Mouse (Mus musculus) erythroblast, embryonic 14.5 days (primary cell): ENCODE results near the gene Mmp24. TPM values are rescaled to one million over a fixed set of nuclear protein-coding genes. Genes with fewer than 3 reads are reported as not detected.
"Not testable (repeated sequence)": the region's sequence is repeated elsewhere in the genome, so short reads cannot be mapped to it uniquely, and the experiment has no call there.

ENCODE experiments used
- H3K27me3 ChIP-seq: 2 replicates; pipeline ENCODE4 v1.6.1; 2012; ENCODE audit warnings: inconsistent platforms; ENCODE audit not compliant: control insufficient read depth
- H3K36me3 ChIP-seq: 2 replicates; pipeline ENCODE4 v1.6.1; 2012; ENCODE audit warnings: mild to moderate bottlenecking, inconsistent platforms; ENCODE audit not compliant: control insufficient read depth
- H3K4me1 ChIP-seq: 2 replicates; pipeline ENCODE4 v1.6.1; 2012; ENCODE audit warnings: inconsistent platforms; ENCODE audit not compliant: control insufficient read depth
- H3K4me3 ChIP-seq: replicated peaks from 2 replicates; pipeline ENCODE3; 2012; ENCODE audit warnings: moderate library complexity, mild to moderate bottlenecking, inconsistent platforms
- H3K9me3 ChIP-seq: 2 replicates; pipeline ENCODE4 v1.6.1; 2012; ENCODE audit warnings: low read length, inconsistent platforms, mixed read lengths; ENCODE audit not compliant: control insufficient read depth
- GATA1 ChIP-seq: IDR thresholded peaks from 2 replicates; pipeline ENCODE4 v1.6.1; 2012; ENCODE audit warnings: low read length, inconsistent platforms, mixed read lengths
- TAL1 ChIP-seq: IDR thresholded peaks from 3 replicates; pipeline ENCODE4 v1.6.1; 2012; ENCODE audit warnings: low read length, inconsistent platforms, mixed read lengths
- polyA plus RNA-seq: library from polyadenylated mRNA; stranded (reverse); fragments of >175 nt; gene quantifications from 2 replicates; pipeline ENCODE4 v1.2.3, GENCODE M21; 2012

Mmp24 gene
- polyA plus RNA-seq, 1 experiment = 0.01 TPM

GRCm38 (mm10) chr2:155818596-155819391, 43.7 kb downstream of the Mmp24 start:
- Histone ChIP-seq H3K9me3 (no peaks in the 10 kb centered on the region), H3K4me1 (peaks cover 41% of the 10 kb centered on the region), H3K36me3 (peaks cover 45% of the 10 kb centered on the region), H3K27me3 (no peaks in the 10 kb centered on the region), H3K4me3 (peak overlapping the region; percentile 85)
- no peak for TF ChIP-seq TAL1
- TF ChIP-seq GATA1 = no peak

GRCm38 (mm10) chr2:155819392-155819448, 44.1 kb downstream of the Mmp24 start, which contains the start of gene BC029722:
Gene BC029722, minus strand, starts transcription at chr2:155819426.
- Histone ChIP-seq H3K9me3 (no peaks in the 10 kb centered on the region), H3K27me3 (no peaks in the 10 kb centered on the region), H3K4me3 (peak within 1 kb of the TSS; percentile 85), H3K36me3 (peaks cover 49% of the 10 kb centered on the region), H3K4me1 (peaks cover 42% of the 10 kb centered on the region)
- TF ChIP-seq TAL1 (no peak), GATA1 (no peak)

- peak overlapping the region; percentile 85 for H3K4me3 ChIP-seq
- no peaks in the 10 kb centered on the region for H3K9me3 ChIP-seq
- no peak for TF ChIP-seq TAL1
- TF ChIP-seq GATA1 = no peak
- H3K4me1 ChIP-seq = peaks cover 42% of the 10 kb centered on the region
- peaks cover 50% of the 10 kb centered on the region for H3K36me3 ChIP-seq
- no peaks in the 10 kb centered on the region for H3K27me3 ChIP-seq
Measured at GRCm38 (mm10) chr2:155819449-155820251, 44.5 kb downstream of the Mmp24 start.

GRCm38 (mm10) chr2:155820779-155821178, 45.6 kb downstream of the Mmp24 start:
- Histone ChIP-seq H3K4me3 (no peak overlapping the region), H3K27me3 (no peaks in the 10 kb centered on the region), H3K4me1 (peaks cover 50% of the 10 kb centered on the region), H3K9me3 (no peaks in the 10 kb centered on the region), H3K36me3 (peaks cover 50% of the 10 kb centered on the region)
- TF ChIP-seq GATA1 (no peak), TAL1 (no peak)

DNA sequence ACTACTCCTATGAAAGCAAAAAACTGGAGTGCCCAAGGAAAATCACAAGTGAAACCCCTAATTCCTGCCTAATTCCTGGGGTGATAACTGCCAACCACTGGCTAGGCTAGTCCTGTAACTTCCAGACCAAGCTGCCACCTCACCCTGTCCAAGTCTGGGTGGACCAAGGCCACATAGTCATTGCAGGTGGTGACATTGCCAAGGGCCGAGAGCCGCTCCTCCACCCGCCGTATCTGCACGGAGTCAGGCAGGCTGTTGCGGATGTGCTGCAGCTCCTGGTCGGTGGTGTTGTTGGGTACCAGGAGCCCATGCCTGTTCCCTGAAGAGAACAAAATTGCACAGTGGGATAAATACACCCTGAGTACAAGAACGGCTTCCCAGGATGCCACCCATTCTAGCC, 48.6 kb downstream of the Mmp24 start:
- H3K9me3 ChIP-seq = no peaks in the 10 kb centered on the region

DNA sequence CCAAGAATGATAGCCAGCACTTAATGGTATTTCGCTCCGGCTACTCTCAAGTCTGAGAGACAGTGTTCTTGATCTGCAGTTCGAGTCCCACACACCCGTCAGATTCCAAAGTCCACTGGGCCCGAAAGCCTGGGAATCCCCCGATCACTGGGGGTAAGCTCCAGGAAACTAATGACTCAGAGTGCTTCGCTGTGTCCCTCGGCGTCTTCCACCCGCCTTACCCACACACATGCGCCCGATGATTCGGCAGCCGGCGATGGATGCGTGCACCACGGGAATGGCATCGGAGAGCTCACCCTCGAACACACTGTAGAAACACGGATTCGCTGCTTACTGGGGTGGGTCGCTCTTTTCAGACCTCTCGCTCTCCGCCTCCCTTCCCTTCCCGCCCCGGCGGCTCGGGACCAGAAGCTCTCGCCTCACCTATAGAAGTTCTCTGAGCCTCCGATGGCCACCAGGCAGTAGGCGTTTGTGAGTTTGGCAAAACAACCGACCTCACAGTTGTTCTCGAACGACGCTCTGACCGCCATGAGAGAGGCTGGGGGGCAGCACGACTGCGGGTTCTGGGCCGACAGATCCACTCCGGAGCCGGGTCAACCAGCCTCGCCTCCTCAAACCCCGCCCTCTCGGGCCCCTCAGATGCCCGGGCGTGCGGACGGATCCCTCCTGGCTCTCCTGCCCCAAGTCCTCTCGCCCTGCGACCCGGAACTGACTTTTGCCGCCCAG, 50.9 kb downstream of the Mmp24 start:
- TF ChIP-seq TAL1 (no peak), GATA1 (no peak)
- Histone ChIP-seq H3K36me3 (peaks cover 31% of the 10 kb centered on the region), H3K4me3 (peak overlapping the region; percentile 88), H3K9me3 (no peaks in the 10 kb centered on the region), H3K27me3 (no peaks in the 10 kb centered on the region; the same call in 1 of the 2 replicates), H3K4me1 (peaks cover 35% of the 10 kb centered on the region)

More for the DNA sequence above, 48.6 kb downstream of the Mmp24 start:
- peaks cover 50% of the 10 kb centered on the region for H3K36me3 ChIP-seq
- peaks cover 56% of the 10 kb centered on the region for H3K4me1 ChIP-seq
- no peak overlapping the region for H3K4me3 ChIP-seq
- H3K27me3 ChIP-seq = no peaks in the 10 kb centered on the region
- TF ChIP-seq GATA1 = no peak

DNA sequence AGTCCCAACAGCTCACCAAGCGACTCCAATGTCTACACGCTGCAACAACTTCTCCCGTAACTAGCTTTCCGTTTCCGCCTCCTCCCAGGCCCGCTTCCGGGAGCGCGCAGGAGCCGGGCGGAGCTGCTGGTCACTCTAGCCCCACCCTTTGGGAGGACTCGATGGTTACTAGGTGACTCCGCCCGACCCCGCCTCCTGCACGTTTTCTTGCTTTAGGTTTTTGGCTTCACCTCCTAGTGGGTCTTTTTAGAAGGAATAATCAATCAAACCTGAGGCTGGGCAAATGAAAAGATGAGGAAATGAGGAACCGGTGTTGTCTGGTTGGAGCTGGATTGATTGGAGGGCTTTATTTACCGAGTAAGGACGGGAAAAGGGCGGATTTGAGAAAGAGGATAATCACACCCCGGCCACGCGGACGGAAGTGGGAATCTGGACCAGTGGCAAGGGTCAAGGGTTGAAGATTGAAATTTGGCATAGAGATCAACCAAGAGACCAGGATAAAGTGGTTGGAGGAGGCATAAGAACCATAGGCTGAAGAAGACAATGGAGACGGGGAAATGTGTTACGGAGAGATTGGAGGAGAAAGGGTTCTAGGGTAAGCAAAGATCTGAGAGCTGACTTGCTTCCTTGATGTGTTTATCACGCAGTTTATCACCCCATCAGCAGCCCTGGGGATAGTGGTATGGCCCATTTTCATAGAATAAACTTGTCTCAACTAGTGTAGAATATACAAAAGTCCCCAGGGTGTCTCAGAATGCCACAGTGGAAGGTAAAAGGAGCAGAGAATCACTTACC, 51.7 kb downstream of the Mmp24 start, which contains the start of gene Eif6:
TSS of gene Eif6 (minus strand) at position 296 of the 795 bp plus-strand sequence.
- peak within 1 kb of the TSS; percentile 88 for H3K4me3 ChIP-seq
- no peak for TF ChIP-seq TAL1
- TF ChIP-seq GATA1 = no peak
- no peaks in the 10 kb centered on the region for H3K9me3 ChIP-seq
- no peaks in the 10 kb centered on the region; the same call in 1 of the 2 replicates for H3K27me3 ChIP-seq
- peaks cover 25% of the 10 kb centered on the region for H3K36me3 ChIP-seq
- peaks cover 32% of the 10 kb centered on the region for H3K4me1 ChIP-seq

DNA sequence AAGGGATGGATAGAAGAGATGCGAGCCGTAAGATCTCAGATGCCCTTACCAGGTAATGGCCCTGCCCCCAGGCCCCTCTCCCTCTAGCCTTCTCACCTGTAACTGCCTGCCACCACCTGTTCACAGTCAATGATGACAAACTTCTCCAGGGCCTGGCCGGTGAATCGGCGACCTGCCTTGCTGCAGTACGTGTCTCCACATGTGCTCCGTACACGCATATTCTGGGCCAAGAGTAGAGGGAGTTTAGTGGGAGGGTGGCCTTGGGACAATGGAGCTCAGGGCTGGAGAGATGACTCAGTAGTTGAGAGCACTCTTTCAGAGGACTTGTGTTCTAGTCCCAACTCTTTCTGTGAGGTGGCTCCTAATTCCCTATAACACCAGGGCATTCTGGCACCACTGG, 55.7 kb downstream of the Mmp24 start:
- Histone ChIP-seq H3K9me3 (no peaks in the 10 kb centered on the region), H3K4me1 (peaks cover 18% of the 10 kb centered on the region), H3K4me3 (no peak overlapping the region), H3K36me3 (no peaks in the 10 kb centered on the region), H3K27me3 (peaks cover 5% of the 10 kb centered on the region)
- no peak for TF ChIP-seq GATA1
- TF ChIP-seq TAL1 = no peak

DNA sequence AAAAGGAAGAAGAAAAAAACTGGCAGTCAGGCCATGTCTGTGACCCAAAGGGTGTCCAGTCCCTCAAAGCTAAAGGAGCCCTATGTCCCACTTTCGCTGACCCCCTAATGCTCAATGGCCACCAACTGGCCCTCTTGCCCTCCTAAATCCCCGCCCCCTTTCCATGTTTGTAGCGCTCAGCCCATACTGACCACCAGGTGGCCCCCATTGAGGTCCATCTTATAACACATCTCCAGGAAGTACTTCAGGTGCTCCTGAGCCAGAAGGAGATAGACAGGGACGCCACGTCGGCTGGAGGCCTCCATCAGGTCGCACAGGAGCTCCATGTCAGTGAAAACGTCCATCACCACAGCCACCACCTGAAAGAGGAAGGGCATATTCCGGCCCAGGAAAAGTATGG, 56.2 kb downstream of the Mmp24 start:
- Histone ChIP-seq H3K27me3 (peaks cover 5% of the 10 kb centered on the region), H3K9me3 (no peaks in the 10 kb centered on the region), H3K4me1 (peaks cover 15% of the 10 kb centered on the region), H3K36me3 (no peaks in the 10 kb centered on the region), H3K4me3 (no peak overlapping the region)
- TF ChIP-seq GATA1 = no peak
- no peak for TF ChIP-seq TAL1

GRCm38 (mm10) chr2:155832087-155832486, 56.9 kb downstream of the Mmp24 start:
- not testable (repeated sequence) for H3K4me3 ChIP-seq, H3K9me3 ChIP-seq, H3K36me3 ChIP-seq, H3K27me3 ChIP-seq
- H3K4me1 ChIP-seq = peaks cover 10% of the 10 kb centered on the region
